Mouse (Mus musculus) gastrocnemius, adult 2 months (tissue): ENCODE measurements around the gene Retnlb. TPM values are rescaled to one million over a fixed set of nuclear protein-coding genes. Genes with fewer than 3 reads are reported as not detected.

ENCODE experiments used
- DNase-seq: peaks from one replicate; pipeline ENCODE4 v3.0.0; 2022
- H3K27ac ChIP-seq: fragments of 200-600 bp; 2 replicates; pipeline ENCODE4 v1.8.1; 2022; ENCODE audit warnings: mild to moderate bottlenecking
- H3K4me3 ChIP-seq: fragments of 200-600 bp; 2 replicates; pipeline ENCODE4 v1.8.1; 2022; ENCODE audit warnings: mild to moderate bottlenecking, moderate library complexity
- CTCF ChIP-seq: fragments of 200-600 bp; IDR thresholded peaks from 2 replicates; pipeline ENCODE4 v1.8.1; 2022; ENCODE audit warnings: antibody characterized with exemption, mild to moderate bottlenecking, moderate library complexity
- intact Hi-C: fragments of 180-260 bp; cut with DNase I; formaldehyde crosslinking; loops from one replicate; pipeline ENCODE4 v1.15.1; 2025
- long read RNA-seq, 2 experiments: library from polyadenylated mRNA; stranded (forward); transcript quantifications; one replicate each; pipeline ENCODE4 v2.0.0; 2021
- total RNA-seq, 2 experiments: library from RNA; stranded (reverse); gene quantifications; 2 replicates each; pipeline ENCODE4 v1.2.3; 2021

The Retnlb gene
- total RNA-seq = not detected
- long read RNA-seq, experiment 1 = 0 reads
- long read RNA-seq, experiment 2 = 0 reads

DNA sequence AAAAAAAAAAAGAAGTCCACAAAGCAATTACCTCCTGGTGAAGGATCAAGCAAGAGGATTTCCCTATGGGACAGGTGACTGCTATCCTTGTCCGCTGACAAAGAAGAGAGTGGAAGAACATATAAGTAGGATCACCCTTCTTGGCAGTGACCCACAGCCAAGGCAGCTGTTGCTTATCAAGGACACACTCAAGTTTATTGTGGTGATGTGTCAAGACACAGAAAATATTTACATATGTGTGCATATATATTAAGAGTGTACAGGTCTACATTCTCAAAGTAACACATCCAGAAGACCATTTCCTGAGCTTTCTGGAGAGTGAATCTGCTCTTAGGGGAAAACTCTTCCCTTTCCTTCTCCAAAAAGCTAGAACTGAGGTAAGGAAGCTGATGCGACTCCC, at the start of gene Retnlb:
TSS of gene Retnlb (plus strand) at position 162 of the 400 bp plus-strand sequence.
- DNase-seq = no peak
- TF ChIP-seq CTCF = no peak
- intact Hi-C loops = no loop called here
- Histone ChIP-seq H3K4me3 (no peak within 1 kb of the TSS), H3K27ac (no peak within 1 kb of the TSS)

DNA sequence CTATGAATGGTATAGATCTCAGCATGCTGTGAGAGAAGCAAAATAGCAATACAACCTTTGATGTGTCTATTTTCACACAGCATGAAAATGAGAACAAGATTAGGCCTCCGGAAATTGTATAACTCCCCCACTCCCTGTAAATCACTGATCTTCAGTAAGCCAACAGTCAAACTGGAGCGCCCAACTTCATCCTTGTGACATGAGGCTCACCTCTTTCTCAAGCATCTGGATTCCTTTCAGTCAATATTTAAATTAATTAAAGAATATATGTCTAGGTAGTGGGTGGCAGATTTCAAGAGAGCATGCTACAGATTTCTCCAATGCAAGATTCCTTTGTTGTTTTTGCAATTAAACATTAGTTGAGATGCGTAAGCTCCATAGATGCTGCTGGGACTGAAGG, 47.5 kb upstream of the Retnlb start:
- TF ChIP-seq CTCF = no peak
- Histone ChIP-seq H3K27ac (no peak overlapping the region), H3K4me3 (no peak overlapping the region)
- no peak for DNase-seq
- intact Hi-C loops = no loop called here

DNA sequence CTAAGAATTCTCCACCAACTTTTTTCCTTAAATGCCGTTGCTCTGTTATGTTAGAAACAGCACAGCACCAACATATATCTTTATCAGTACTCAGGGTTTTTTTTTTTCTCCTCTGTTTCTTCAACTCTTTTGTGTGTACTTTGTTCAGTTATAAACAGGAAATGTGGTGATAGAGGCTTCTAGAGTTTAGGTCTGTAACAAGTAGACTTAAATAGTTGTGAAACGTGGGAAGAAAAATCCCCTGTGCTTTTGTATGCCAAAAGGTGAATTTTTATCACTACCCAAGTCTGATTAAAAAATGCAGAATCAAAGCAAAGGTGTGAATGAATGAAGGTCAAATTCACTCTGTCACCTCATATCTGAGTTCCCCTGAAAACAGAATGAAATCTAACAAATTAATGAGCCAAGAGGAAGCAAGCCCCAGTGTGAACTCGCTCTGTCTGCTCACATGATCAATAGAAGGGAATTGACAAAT, 44.6 kb upstream of the Retnlb start, which contains the start of gene Trat1:
TSS of gene Trat1 (minus strand) at position 51 of the 475 bp plus-strand sequence.
- no peak within 1 kb of the TSS for H3K4me3 ChIP-seq
- intact Hi-C loops = no loop called here
- DNase-seq = no peak
- no peak within 1 kb of the TSS for H3K27ac ChIP-seq
- no peak for TF ChIP-seq CTCF

DNA sequence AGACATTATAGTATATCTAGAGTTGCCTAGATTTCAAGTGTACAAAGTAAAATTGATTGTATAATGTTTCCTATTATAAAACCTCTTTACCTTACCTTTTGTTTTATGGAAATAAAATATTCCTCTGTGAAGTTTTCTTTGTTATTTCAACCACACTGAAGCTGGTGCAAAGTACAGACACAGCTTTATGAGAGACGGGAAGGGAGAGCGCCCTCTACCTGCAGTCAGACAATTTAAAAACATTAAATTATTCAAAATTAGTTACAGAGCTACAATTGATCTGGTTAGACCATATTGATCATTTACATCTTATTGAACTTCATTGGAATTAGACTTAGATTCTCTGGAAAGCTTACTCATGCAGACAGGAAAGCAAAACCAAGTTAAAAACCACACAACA, 39.4 kb upstream of the Retnlb start:
- intact Hi-C loops = no loop called here
- Histone ChIP-seq H3K4me3 (no peak overlapping the region), H3K27ac (no peak overlapping the region)
- TF ChIP-seq CTCF = no peak
- no peak for DNase-seq

DNA sequence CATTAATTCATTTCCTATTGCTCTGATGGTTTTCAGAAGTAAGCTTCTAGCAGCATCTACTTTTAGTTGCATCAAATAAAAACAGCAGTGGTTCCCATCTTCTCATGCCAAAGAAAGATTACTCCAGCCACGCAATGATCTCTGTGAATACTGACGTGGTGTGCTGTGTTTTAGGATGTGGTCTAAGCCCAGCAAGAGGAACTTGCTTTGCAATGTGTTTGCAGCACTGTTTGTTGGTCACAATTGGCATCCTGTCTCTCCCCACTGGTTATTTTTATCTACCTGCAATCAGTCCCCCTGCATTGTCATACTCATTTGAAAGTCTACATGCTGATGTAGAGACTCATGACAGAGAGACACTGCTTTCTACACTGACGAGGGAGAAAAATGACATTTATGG, 30.4 kb upstream of the Retnlb start:
- Histone ChIP-seq H3K27ac (no peak overlapping the region), H3K4me3 (no peak overlapping the region)
- intact Hi-C loops = no loop called here
- DNase-seq = no peak
- no peak for TF ChIP-seq CTCF

DNA sequence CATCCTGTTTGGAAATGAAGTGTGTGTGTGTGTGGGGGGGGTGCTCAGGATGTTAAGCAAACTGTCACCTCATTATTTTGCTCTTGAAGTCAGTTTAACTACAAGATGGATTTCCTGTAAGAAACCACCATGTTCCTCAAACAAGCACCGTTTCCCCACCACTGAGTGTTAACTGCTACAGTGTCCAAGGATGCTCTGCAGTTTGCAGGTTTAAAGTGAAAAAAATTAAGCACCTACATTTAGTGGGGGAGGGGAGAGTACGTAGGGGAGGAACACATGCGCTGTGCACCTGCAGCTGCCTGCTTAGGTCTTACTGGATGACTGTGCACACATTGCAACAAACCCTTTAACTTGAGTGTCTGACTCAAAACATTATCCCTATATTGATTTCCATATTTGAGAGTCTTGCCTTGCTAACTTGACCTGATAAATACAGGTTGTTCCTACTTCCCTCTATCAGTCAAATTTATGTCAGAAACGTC, 27.9 kb upstream of the Retnlb start:
- intact Hi-C loops = no loop called here
- Histone ChIP-seq H3K4me3 (no peak overlapping the region), H3K27ac (no peak overlapping the region)
- TF ChIP-seq CTCF = no peak
- no peak for DNase-seq

DNA sequence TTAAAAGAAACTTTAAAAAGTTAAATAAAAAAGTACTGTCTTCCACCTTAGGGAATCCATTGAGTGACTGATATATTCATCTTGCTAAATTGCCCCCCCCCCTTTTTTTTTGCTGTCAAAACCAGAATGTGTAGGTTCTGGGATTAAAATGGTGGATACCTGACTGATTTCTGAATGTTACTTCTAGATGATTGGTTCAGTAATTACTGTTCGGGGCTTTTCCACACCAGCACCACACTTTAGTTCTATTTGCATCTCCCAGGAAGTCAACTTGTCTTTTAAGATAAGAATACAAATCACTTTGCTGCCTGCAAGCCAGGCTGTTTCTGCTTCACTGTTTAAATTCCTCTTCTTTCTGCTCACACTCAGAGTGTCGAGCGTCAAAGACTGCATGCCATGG, 18.4 kb upstream of the Retnlb start:
- no peak for TF ChIP-seq CTCF
- intact Hi-C loops = no loop called here

DNA sequence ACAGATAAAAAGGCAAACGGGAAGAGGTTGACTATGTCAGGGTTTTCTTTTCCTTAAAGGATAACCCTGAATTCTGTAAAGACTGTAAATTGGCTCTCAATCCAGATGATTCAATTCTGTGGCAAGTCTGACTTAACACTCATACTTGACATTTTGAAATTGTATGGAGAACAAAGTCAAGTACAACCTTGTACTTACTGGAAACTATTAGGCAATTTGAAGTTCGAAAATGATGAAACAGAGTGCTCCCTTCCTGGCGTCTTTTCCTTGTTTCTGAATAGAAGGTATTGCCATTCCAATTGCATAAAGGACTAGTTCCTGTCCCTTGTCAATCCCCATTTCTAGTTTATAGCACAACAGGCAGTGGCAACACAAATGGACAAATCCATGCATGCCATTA, 17.2 kb upstream of the Retnlb start:
- Histone ChIP-seq H3K27ac (no peak overlapping the region), H3K4me3 (no peak overlapping the region)
- no peak for TF ChIP-seq CTCF
- no peak for DNase-seq
- intact Hi-C loops = no loop called here

More for the DNA sequence above, 18.4 kb upstream of the Retnlb start:
- H3K4me3 ChIP-seq = no peak overlapping the region
- H3K27ac ChIP-seq = no peak overlapping the region
- no peak for DNase-seq

DNA sequence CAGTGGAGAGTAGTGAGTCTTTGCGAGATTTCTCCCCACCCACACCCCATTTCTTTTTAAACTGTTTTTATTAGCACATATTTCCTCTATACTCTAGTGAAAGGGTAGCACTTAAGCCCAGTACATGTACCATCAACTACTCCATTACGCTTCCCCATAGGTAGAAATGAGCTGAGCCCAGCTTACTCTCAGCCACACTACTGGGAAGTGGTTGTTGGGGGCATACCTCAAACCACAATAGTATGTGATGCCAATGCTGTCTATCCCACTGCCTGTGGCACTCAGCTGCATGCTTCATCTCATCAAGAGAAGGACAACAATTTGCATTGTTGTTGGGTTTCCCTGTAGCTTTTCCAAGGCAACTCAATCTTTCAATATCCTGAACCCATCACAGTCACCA, 15.8 kb upstream of the Retnlb start:
- Histone ChIP-seq H3K27ac (no peak overlapping the region), H3K4me3 (no peak overlapping the region)
- no peak for TF ChIP-seq CTCF
- DNase-seq = no peak
- intact Hi-C loops = no loop called here

DNA sequence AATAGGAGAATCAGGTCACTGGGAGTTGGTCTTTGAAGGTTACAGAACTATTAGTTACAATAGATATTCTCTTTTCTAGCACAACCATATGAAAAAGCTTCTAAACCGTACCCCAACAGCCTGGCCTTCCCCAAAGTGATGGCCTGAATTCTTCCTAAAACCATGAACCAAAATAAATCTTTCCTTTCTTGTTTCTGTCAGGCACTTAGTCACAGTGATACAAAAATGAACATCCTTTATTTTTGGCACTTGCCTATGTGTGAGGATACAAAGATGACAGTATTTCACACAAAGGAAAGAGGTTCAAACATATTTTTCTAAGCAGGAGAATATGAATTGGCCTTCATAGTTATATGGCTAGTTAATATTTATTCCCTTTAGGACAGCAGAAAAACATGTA, 11.2 kb upstream of the Retnlb start:
- Histone ChIP-seq H3K27ac (no peak overlapping the region), H3K4me3 (no peak overlapping the region)
- no peak for TF ChIP-seq CTCF
- intact Hi-C loops = no loop called here
- DNase-seq = no peak

DNA sequence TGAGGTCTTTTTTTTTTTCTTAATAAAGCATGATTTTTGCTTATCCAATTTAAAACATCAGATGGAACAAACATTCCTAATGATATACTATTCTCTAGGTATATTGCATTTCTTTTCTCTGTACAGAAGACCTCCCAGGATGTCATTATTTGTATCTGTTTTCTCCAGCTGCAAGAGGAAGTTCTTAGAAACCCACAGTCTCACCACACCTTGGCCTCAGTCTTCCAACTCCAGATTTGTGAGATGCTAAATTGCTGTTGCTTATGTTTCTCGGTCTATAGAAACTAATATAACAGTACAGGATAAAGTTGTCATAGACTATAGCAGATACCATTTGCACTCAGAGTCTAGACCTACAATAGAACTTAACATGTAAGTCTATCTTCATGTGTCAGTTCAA, 10.1 kb upstream of the Retnlb start:
- DNase-seq = no peak
- Histone ChIP-seq H3K27ac (no peak overlapping the region), H3K4me3 (no peak overlapping the region)
- intact Hi-C loops = no loop called here
- no peak for TF ChIP-seq CTCF

DNA sequence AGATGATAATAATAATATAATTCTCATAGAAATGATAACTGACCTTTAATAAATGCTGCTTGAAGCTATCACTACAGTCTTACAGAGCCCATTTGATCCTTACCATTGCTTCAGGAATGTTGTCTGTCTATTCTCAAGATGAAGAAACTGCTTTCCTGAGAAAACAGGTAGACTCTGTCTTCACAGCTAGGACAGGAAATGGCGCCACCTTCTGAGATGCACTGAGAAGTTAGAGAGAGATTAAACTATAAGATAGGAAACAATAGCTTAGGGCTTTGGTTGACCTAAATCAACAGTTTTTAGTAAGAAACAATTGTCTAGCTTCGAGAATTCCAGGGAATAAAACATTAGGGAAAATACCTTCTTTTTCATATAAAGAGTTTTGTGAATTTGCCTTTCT, 7.3 kb upstream of the Retnlb start:
- no peak for TF ChIP-seq CTCF

DNA sequence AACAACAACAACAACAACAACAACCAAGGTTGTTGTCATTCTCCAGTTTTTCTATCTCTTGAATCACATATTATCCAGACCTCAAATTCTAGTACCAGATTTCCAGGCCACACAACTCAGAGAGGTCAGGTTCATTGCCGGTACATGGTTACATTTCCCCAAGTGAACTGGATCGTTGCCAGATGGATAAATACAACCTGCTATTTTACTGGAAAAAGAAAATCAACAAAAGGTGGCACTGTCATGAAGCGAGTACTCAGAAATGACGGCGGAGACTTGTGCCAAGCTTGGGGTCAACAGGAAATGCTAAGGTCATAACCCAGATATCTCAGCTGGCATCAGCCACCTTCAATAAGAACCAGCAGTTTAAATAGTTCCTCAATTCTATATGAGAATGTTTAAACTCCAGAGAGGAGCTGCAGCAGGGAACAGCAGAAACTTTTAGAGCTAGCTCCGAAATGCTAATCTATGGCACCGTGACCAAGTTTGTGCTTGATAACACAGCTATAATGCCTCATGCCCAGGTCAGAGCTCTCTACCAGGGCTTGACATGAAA, 4.7 kb upstream of the Retnlb start:
- no peak for TF ChIP-seq CTCF
- Histone ChIP-seq H3K4me3 (no peak overlapping the region), H3K27ac (no peak overlapping the region)
- no peak for DNase-seq
- intact Hi-C loops = no loop called here

More for the DNA sequence above, 7.3 kb upstream of the Retnlb start:
- H3K4me3 ChIP-seq = no peak overlapping the region
- no peak for DNase-seq
- H3K27ac ChIP-seq = no peak overlapping the region
- intact Hi-C loops = no loop called here

DNA sequence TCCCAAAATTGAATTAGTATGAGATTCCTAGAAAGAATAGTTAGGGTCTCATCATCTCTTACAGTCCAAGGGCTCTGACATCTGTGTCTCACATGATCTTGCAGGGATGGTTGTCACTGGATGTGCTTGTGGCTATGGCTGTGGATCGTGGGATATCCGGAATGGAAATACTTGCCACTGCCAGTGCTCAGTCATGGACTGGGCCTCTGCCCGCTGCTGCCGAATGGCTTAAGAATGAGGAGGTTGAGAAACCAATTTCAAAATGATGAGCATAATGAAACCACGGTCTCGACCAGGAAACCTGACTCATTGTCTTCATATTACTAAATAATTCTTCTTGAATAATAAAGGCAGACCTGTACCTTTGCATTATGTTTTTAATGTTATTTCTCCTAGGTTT, 1.9 kb downstream of the Retnlb start:
- Histone ChIP-seq H3K4me3 (no peak overlapping the region), H3K27ac (no peak overlapping the region)
- intact Hi-C loops = no loop called here
- no peak for DNase-seq
- no peak for TF ChIP-seq CTCF
